Mouse (Mus musculus) thymus, adult 2 months (tissue): ENCODE data around the gene Gm49486.

Experiments
- CTCF ChIP-seq: fragments of 200-500 bp; IDR thresholded peaks from 2 replicates; pipeline ENCODE4 v1.5.1; 2012; ENCODE audit warnings: mild to moderate bottlenecking, control low read depth, low read length, moderate library complexity, borderline replicate concordance; ENCODE audit not compliant: control insufficient read depth, poor library complexity, insufficient read depth; ENCODE audit errors: extremely low read depth
- POLR2A ChIP-seq: fragments of 200-500 bp; IDR thresholded peaks from 2 replicates; pipeline ENCODE4 v1.6.1; 2012; ENCODE audit warnings: mild to moderate bottlenecking, low read length, control low read depth, moderate library complexity; ENCODE audit not compliant: control insufficient read depth, poor library complexity, insufficient read depth; ENCODE audit errors: extremely low read depth

- TF ChIP-seq CTCF (no peak), POLR2A (no peak)
These were observed 8.8 kb downstream of the Gm49486 start for GRCm38 (mm10) chr15:79238036-79238435.
